Mouse (Mus musculus): ENCODE measurements around the gene Dll4.

- no peak for TF ChIP-seq CTCF (IDR thresholded peaks at IDR 0.05; ENCODE audit: control insufficient read depth, insufficient read depth, insufficient read length)
- no peak for TF ChIP-seq CEBPB (IDR thresholded peaks at IDR 0.05; ENCODE audit: low read depth)
- no peak for TF ChIP-seq MYOD1 (IDR thresholded peaks at IDR 0.05; ENCODE audit: control insufficient read depth, insufficient read length, low read depth)
- TF ChIP-seq MYOG (IDR thresholded peaks at IDR 0.05; ENCODE audit: control insufficient read depth, extremely low read depth, insufficient read length) = no peak
- no peak for TF ChIP-seq USF1 (IDR thresholded peaks at IDR 0.05; ENCODE audit: low read depth)
- TF ChIP-seq MAX (IDR thresholded peaks at IDR 0.05) = no peak
Measured at GRCm38 (mm10) chr2:119281899-119282565, 43.6 kb upstream of the Dll4 start.
